ENCODE assay signal across 9 mouse cellular contexts in genomic region chr19:16063533-16063915, GRCm38 (mm10).
DNase-seq lines count a peak whose midpoint lies in the region; ATAC-seq and TF ChIP-seq lines count a peak whose summit lies in the region.
"Had no signal": no experiment of that assay in that cellular context is flagged by ENCODE, and none has a peak within 500 bp of the region (broad histone marks: within the 10 kb centered on the region; RNA-seq: fewer than 3 reads in every experiment).

No protein-coding gene starts in this region.

- TF ChIP-seq RAD21 in CH12.LX (IDR thresholded peaks at IDR 0.05; ENCODE audit: low read depth, low read length), result no peak

- 28% methylated on average over 8 of the region's 8 CpGs for WGBS in heart, embryonic 10.5 days
- WGBS in heart, postnatal 0 days, result 18% methylated on average over 8 of the region's 8 CpGs
- 55% methylated on average over 8 of the region's 8 CpGs for WGBS in midbrain, embryonic 11.5 days

- peak overlapping the region; percentile 49 for H3K4me3 ChIP-seq in heart, embryonic 10.5 days
- H3K4me3 ChIP-seq in CH12.LX (replicated peaks in 1 of 3; ENCODE audit: low read depth in 2 of 3, low read length in 2 of 3, poor library complexity in 1 of 3), result no peak overlapping the region
- H3K4me3 ChIP-seq in heart, postnatal 0 days (ENCODE audit: low read depth, low read length), result peak overlapping the region; percentile 21; the same call in 1 of the 2 replicates
- H3K4me3 ChIP-seq in midbrain, embryonic 11.5 days (ENCODE audit: low read depth, low read length), result no peak overlapping the region
- H3K4me3 ChIP-seq: erythroblast, embryonic 14.5 days had no signal

- in situ Hi-C loops in CH12.LX (cut with MboI; ENCODE audit: low pct_ligation_motif_present, low pct_unique_long_range_greater_than_20kb, low sequenced_read_pairs), result loop anchor here (25.0 kb wide), 2 partner anchors 274 to 524 kb away; no protein-coding TSS in a partner anchor

- no peak for TF ChIP-seq POLR2A in CH12.LX (IDR thresholded peaks at IDR 0.05; ENCODE audit: low read depth, low read length)

- H3K36me3 ChIP-seq in heart, embryonic 10.5 days, result no peaks in the 10 kb centered on the region
- H3K36me3 ChIP-seq in CH12.LX (replicated peaks in 1 of 2; ENCODE audit: control insufficient read depth in 1 of 2, insufficient read depth in 1 of 2, low read length in 1 of 2), result no peaks in the 10 kb centered on the region
- no peaks in the 10 kb centered on the region for H3K36me3 ChIP-seq in heart, postnatal 0 days (replicated peaks; ENCODE audit: control insufficient read depth, insufficient read depth, low read length)
- H3K36me3 ChIP-seq in midbrain, embryonic 11.5 days (ENCODE audit: control insufficient read depth, insufficient read depth, low read length), result no peaks in the 10 kb centered on the region

- no peak for TF ChIP-seq EP300 in CH12.LX (IDR thresholded peaks at IDR 0.05; ENCODE audit: low read length)
- TF ChIP-seq EP300 in heart, postnatal 0 days (IDR thresholded peaks at IDR 0.05; ENCODE audit: low read depth), result no peak

- H3K9me3 ChIP-seq in heart, embryonic 10.5 days, result no peaks in the 10 kb centered on the region
- H3K9me3 ChIP-seq in CH12.LX (replicated peaks; ENCODE audit: low read length), result no peaks in the 10 kb centered on the region
- H3K9me3 ChIP-seq in heart, postnatal 0 days (replicated peaks; ENCODE audit: control insufficient read depth, low read length), result no peaks in the 10 kb centered on the region
- H3K9me3 ChIP-seq in midbrain, embryonic 11.5 days (ENCODE audit: control insufficient read depth, low read length), result no peaks in the 10 kb centered on the region

- no peak overlapping the region for H3K9ac ChIP-seq in CH12.LX (ENCODE audit: insufficient read depth, low read depth)
- no peak overlapping the region for H3K9ac ChIP-seq in heart, postnatal 0 days (replicated peaks; ENCODE audit: low read depth, low read length)
- no peak overlapping the region for H3K9ac ChIP-seq in midbrain, embryonic 11.5 days (ENCODE audit: low read length)

- H3K27me3 ChIP-seq in heart, embryonic 10.5 days (ENCODE audit: insufficient read depth, poor library complexity, severe bottlenecking), result 0 out of 2 replicates have a peak, but pooled peaks cover 5% of the 10 kb centered on the region
- no peaks in the 10 kb centered on the region for H3K27me3 ChIP-seq in CH12.LX (replicated peaks)
- no peaks in the 10 kb centered on the region for H3K27me3 ChIP-seq in heart, postnatal 0 days (ENCODE audit: control insufficient read depth, insufficient read depth, low read length)
- H3K27me3 ChIP-seq in midbrain, embryonic 11.5 days (ENCODE audit: control insufficient read depth, insufficient read depth, low read length), result no peaks in the 10 kb centered on the region

- intact Hi-C loops in heart, postnatal 25 days (cut with DNase I), result loop anchor here (1.0 to 5.0 kb wide), 3 partner anchors 32 to 294 kb away; no protein-coding TSS in a partner anchor

- H3K79me2 ChIP-seq in CH12.LX (replicated peaks; ENCODE audit: control insufficient read depth, extremely low read depth, insufficient read depth, poor library complexity, severe bottlenecking), result no peaks in the 10 kb centered on the region

- peak overlapping the region; percentile 96 for H3K4me2 ChIP-seq in CH12.LX (ENCODE audit: insufficient read depth, low read depth, poor library complexity, severe bottlenecking)
- peak overlapping the region; percentile 58 for H3K4me2 ChIP-seq in heart, postnatal 0 days (ENCODE audit: low read depth, low read length)
- no peak overlapping the region for H3K4me2 ChIP-seq in midbrain, embryonic 11.5 days

- TF ChIP-seq CTCF in CH12.LX (conservative IDR thresholded peaks at IDR 0.05 in 1 of 2, IDR thresholded peaks at IDR 0.05 in 1 of 2; ENCODE audit: low read depth in 2 of 2, low read length in 2 of 2), result no peak
- TF ChIP-seq CTCF in heart, postnatal 0 days (IDR thresholded peaks at IDR 0.05; ENCODE audit: low read depth), result no peak

- ATAC-seq in heart, postnatal 0 days (ENCODE audit: insufficient read depth, low read depth), result no peak; the same call in 1 of the 2 replicates
- peak; percentile 39; the same call in 1 of the 2 replicates for ATAC-seq in midbrain, embryonic 11.5 days (ENCODE audit: low FRiP score)

- dilution Hi-C loops in CH12.LX (cut with MboI; ENCODE audit: extremely low pct_ligation_motif_present, extremely low pct_unique_long_range_greater_than_20kb, low sequenced_read_pairs), result no loop called here

- H3K4me1 ChIP-seq in heart, embryonic 10.5 days, result peaks cover 11% of the 10 kb centered on the region; the same call in 1 of the 2 replicates
- peaks cover 9 to 25% of the 10 kb centered on the region in 2 experiments for H3K4me1 ChIP-seq in CH12.LX (ENCODE audit: control insufficient read depth in 1 of 2, insufficient read depth in 2 of 2)
- no peaks in the 10 kb centered on the region for H3K4me1 ChIP-seq in heart, postnatal 0 days (ENCODE audit: control insufficient read depth, insufficient read depth)
- no peaks in the 10 kb centered on the region for H3K4me1 ChIP-seq in midbrain, embryonic 11.5 days (ENCODE audit: control insufficient read depth, insufficient read depth, low read length)

- no peak for DNase-seq in heart, embryonic 10.5 days (ENCODE audit: low spot score)
- no peak for DNase-seq in heart, postnatal 25 days (ENCODE audit: low spot score)
- DNase-seq in CH12.LX (ENCODE audit: extremely low read depth), result no peak
- DNase-seq in heart, postnatal 0 days (ENCODE audit: low spot score), result no peak
- DNase-seq in midbrain, embryonic 11.5 days (ENCODE audit: low spot score, missing footprints), result no peak
- no peak for DNase-seq in embryo, embryonic 9.5 days (ENCODE audit: extremely low spot score)
- no peak for DNase-seq in cerebellum, postnatal 14 days
- DNase-seq in urinary bladder, postnatal 10 days (ENCODE audit: low spot score), result no peak

- no peak overlapping the region for H3K27ac ChIP-seq in heart, embryonic 10.5 days
- H3K27ac ChIP-seq in CH12.LX (ENCODE audit: insufficient read depth, low read depth), result no peak overlapping the region
- H3K27ac ChIP-seq in heart, postnatal 0 days (ENCODE audit: low read depth), result no peak overlapping the region
- no peak overlapping the region for H3K27ac ChIP-seq in midbrain, embryonic 11.5 days (ENCODE audit: low read depth, low read length)

TF ChIP-seq in CH12.LX, 34 proteins besides CTCF, POLR2A, EP300 and RAD21:
- TF ChIP-seq ZC3H11A (IDR thresholded peaks at IDR 0.05; ENCODE audit: low read depth, low read length) (no peak), MXI1 (IDR thresholded peaks at IDR 0.05; ENCODE audit: low read depth, low read length) (no peak), POLR2AphosphoS2 (IDR thresholded peaks at IDR 0.05; ENCODE audit: low read depth, low read length) (no peak), TCF12 (IDR thresholded peaks at IDR 0.05; ENCODE audit: low read depth, low read length) (no peak), HCFC1 (IDR thresholded peaks at IDR 0.05; ENCODE audit: low read depth, low read length) (no peak), SMC3 (IDR thresholded peaks at IDR 0.05; ENCODE audit: low read depth, low read length) (no peak), USF2 (conservative IDR thresholded peaks at IDR 0.05; ENCODE audit: low read depth, low read length) (no peak), ETS1 (conservative IDR thresholded peaks at IDR 0.05; ENCODE audit: low read depth, low read length) (no peak), MAX (IDR thresholded peaks at IDR 0.05; ENCODE audit: low read length) (no peak)

Comparison
In these comparisons a context has a peak if more than half of its experiments do, and no peak if none do; other contexts are left out.
1. H3K4me3 ChIP-seq: peak in heart, embryonic 10.5 days (single experiment) and heart, postnatal 0 days (single experiment); none in CH12.LX (0 of 3) and midbrain, embryonic 11.5 days (single experiment).